Mouse (Mus musculus) kidney, adult 18-20 months (tissue): ENCODE data around the gene Ap1s3.

Source experiments
- DNase-seq: peaks from one replicate; pipeline ENCODE4 v3.0.0; 2021

Ap1s3 gene

DNA sequence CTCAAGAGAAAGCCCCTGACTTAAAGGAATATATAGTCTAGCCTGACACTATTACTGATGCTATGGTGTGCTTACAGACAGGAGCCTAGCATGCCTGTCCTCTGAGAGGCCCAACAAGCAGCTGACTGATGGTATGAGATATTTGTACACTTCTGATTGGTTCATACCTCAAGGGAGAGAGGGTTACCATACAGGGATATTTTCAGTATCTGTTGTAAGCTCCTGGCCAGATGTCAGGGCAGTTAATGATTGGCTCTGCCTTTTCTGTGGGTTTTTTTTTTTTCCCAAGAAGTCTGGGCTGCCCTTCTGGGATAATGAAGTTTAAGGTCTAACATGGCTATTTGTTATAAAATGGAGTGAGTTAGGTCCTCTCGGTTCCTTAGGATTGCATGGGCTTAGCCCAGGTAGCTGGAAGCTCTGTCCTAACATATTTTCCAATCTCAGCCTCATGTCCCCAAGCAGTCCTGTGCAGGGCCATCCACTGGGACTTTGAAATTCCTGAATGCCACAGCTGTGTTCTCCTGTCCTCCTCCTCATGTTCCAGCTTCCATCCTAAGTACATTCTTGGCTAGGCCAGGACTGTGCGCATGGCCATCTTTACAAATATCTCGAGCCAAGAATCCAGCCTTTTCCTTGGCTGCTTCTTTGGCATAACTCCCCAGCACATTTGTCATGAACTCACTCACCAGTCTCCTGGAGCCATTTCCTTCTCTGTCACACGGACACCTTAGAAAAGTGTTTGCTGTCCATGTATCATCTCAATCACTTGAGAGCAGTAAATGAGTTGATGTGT lies 81.6 kb downstream of the Ap1s3 start:
- DNase-seq: peak; percentile 33

DNA sequence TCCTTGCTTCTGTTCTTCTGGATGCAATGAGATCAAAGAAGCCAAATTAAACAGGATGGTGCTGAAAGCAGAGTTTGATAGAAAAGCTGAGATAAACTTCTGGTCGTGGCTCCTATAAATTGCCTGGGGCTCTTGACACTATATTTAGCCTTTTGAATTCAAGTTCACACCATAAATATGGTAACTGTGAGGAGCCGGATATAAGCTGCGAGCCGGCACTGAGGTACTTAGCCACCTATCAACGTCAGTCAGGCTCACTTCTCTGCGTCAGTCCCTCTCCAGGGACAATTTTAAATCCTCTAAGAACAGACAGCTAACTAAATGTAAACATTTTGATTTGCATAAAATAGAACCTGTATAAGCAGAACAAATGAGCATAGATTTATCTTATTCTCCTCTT lies 82.3 kb downstream of the Ap1s3 start:
- no peak for DNase-seq

DNA sequence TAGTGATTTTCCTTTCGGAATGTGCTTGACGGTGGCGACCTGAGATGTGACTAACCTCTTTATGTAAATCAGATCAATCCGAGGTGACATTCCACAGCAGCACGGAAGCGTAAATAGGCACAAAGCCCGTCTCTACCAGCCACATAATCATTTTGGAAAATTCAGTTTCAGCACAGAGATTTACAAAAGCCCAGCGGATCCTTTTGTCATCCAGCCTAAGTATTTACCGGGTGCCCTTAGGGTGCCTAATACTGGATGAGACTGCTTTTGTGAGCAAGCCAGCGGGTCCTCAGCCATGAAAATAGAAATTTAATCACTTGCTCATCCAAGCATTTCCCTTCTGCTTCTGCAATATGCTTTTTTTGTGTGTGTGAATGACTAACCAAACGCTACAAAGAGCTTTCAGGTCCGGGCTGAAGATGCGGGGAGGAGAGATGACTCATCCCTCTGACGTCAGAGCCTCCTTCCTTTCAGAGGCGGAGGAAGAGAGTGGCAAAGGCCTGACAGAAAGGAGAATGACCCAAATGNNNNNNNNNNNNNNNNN lies 90.6 kb downstream of the Ap1s3 start:
- peak; percentile 27 for DNase-seq

DNA sequence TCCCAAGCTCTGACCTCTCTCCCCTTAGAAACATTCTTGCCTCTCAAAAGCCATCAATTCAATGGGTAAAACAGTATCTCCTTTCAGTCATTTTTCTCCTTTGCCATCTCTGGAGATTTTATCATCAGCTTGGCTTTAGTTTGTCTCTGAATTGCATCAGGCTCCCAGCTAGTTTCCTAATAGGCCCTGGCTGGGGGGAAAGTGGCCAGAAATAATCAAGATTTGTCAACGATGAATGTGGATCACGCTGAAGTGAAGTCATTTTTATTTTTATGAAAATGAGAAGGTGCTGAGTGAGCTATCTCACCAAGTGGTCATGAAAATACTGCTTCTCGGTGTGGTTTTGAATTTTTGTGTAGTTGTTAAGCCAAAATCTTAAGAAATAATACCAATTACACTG lies 94.4 kb downstream of the Ap1s3 start:
- DNase-seq: no peak

DNA sequence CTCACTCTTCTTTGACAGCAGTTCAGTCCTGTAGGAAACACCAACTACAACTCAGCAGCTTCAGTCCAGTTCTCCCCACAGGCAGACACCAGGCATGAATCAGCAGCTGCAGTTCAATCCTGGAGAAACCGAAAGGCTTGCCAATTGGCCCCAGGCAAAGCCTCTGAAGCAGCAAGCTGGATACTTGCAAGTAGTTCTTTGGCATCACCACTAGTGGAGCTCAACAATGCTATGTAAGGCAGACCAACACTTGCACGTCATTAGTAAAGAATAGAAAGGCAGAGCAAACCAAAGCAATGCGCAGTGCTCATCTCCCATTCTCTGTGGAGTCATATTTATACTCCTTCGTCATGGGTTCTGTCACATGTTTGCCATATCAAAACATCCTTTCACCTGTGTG lies 99.9 kb downstream of the Ap1s3 start:
- no peak for DNase-seq

DNA sequence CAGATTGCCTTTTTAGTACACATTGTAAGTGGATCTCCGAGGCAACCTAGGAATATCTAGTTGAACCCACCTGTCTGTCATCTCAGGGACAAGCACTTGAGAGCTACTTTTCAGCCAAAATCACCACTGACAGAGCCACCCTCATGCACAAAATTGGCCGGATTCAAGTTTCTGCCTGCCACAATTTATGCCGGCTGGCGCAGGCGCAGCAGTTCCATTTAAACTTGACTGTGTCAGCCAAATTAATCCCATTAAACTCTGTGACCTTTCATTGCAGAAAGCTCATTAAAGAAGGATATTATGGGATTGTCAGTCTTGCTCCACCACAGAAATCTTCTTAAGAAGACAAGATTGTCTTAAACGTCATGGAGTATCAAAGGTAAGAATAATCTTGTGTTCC lies 100.6 kb downstream of the Ap1s3 start:
- DNase-seq: no peak

DNA sequence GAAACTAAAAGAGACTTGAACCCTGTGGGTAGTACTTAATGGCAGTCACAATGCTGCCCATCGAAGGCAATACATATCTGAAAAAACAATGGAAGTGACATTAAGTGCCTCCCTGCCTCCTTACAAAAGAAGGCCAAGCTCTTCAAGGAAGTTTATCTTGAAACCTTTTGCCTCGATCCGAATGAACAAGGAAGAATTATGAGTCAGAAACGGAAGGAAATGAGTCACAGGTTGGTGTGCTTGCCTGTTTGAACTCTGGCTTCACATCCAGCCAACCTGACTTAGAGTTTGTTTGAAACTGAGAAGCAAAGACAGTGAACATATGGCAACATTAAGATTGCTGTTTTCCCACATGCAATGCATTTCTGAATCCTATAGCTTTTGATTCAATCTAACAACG lies 110.6 kb downstream of the Ap1s3 start:
- no peak for DNase-seq
